Mouse (Mus musculus) thymus, postnatal 0 days (tissue): ENCODE measurements around the gene Pank2. TPM values are rescaled to one million over a fixed set of nuclear protein-coding genes. Genes with fewer than 3 reads are reported as not detected.

ENCODE experiments used
- DNase-seq: peaks from one replicate; pipeline ENCODE4 v3.0.0-alpha.2; 2015; ENCODE audit warnings: low spot score
- microRNA-seq: library from miRNA; unstranded; fragments of <30 nt; microRNA quantifications from one replicate; pipeline ENCODE4, GENCODE M21; 2016; ENCODE audit warnings: borderline number of aligned reads
- polyA plus RNA-seq: library from polyadenylated mRNA; unstranded; fragments of >200 nt; fragmentation: Nextera tagmentation; extraction: Ambion mirVana; gene quantifications from 2 replicates; pipeline ENCODE4 v1.2.1, GENCODE M21; 2015

Pank2 gene
- polyA plus RNA-seq, 1 experiment from 2014 or later, result 52.5 TPM

- DNase-seq, result peak; percentile 75
These were observed 58.9 kb downstream of the Pank2 start for GRCm38 (mm10) chr2:131321192-131321591.

DNA sequence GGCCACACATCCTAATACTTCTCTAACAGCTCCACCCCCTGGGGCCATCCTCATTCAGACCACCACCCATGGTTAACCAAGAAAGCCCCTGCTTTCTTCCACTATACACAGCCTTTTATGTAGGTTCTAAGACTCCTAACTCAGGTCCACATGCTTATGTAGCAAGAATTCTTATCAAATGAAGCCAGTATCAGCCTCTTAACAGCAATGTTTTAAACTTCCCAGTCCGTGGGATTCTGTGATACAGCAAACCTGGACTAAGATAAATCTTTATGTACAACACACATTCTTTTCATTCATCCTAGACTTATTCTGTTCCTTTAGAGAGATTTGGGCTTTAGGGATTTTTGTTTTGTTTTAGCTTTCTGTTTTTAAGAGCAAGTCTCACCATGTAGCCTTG is 61.4 kb downstream of the Pank2 start:
- no peak for DNase-seq

DNA sequence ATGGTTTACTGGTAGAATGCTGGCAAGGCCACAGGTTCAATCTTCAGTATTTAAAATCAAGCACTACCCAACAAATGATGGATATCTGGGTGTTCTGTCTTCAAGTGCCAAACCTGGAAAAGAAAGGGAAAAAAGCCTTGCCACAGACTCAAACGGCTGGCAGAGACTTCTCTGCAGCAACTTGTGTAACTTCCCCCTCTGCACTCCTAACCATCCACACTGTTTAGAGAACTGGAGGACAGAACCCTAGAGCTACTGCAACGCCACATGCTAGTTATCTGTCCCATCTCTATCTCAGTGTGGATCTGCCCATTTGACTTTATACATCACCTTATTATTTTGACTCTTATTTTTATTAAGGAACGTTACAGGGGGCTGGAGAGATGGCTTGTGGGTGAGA is 63.7 kb downstream of the Pank2 start:
- no peak for DNase-seq

DNA sequence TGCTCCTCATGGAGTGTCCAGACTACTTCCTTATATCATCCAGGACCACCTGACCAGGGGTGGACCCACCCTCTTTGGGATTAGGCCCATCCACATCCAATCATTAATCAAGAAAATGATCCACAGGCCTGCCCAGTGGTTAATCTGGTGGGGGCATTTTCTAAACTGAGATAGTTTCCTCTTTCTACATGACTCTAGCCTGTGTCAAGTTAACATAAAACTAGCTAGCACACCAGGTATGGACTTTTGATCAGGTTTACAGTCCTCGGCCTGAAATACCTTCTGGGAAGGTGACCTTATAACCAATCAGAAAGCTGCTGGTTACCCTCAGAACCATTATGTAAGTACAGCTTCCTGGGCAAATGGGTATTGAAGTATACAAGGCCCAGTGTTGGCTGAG is 66.7 kb downstream of the Pank2 start:
- DNase-seq, result no peak

- no peak for DNase-seq
These were observed 68.3 kb downstream of the Pank2 start for GRCm38 (mm10) chr2:131330548-131330947.

DNA sequence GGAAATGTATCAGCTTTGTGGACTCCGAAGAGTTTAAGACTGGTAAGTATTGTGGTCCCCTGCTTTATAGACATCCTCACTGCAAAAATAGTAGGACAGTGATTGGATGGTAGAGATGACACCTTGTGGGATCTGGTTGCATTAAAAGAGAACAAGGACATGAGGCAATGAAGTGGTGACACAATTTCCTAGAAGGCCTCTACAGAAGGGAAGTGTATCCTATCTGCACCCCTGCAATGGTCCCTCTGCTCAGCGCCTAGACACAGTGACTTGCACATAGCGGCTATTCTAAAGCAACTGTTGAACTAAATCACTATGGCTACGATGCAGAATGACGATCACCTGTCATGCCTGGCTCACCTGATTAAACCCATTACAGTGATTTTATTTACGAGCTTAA is 75.3 kb downstream of the Pank2 start:
- no peak for DNase-seq

DNA sequence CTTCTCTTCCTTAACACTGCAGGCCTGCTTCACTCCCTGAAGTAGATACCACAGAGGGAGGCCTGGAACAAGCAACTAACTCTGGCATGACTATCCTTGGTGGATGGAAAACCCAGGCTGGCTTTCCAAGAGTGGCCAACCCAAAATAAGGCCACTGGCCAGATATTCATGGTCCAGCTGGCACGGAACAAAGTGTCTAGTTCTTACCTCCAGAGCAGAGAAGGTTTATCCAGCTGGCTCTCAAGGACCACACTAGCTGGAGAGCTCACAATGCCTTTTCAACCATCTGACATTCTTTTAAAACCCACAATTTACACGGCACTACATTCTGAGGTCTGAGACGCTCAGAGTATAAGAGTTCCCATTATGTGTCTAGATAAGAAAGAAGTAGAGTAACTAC is 82.2 kb downstream of the Pank2 start:
- no peak for DNase-seq

DNA sequence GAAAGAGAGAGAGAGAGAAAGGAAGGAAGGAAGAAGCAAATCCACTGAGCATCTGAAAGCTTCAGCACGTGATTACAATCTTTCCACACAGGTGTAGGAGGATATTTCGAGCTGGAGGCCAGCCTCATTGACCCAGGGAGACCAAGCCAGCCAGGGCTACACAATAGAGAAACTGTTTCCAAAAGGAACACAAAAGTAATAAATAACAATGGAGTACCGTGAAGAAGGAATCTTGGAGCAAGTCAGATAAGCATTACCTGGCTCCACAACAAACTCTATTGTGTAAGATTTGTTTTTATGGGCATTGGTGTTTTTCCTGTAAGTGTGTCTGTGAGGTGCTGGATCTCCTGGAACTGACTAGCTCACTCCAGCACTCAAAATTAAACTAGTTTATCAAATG is 83.3 kb downstream of the Pank2 start:
- DNase-seq, result no peak

Small RNA genes within 50 kb of the gene (microRNA-seq; reads per million reads assigned to microRNA genes)
- 121 reads per million, percentile 48 among the genes with 10 or more reads in this experiment for gene Mir103-2

Other genes starting within 250 kb of the Pank2 start
- 3.2 and 3.9 TPM in 2 replicates for gene Gfra4, start 219.4 kb upstream of the Pank2 start, polyA plus RNA-seq
- gene Adam33, start 198.7 kb upstream of the Pank2 start, polyA plus RNA-seq, result 0.91 and 1.1 TPM in 2 replicates
- 0.56 and 0.63 TPM in 2 replicates for gene Siglec1, start 175.7 kb upstream of the Pank2 start, polyA plus RNA-seq
- gene Hspa12b, start 135.2 kb upstream of the Pank2 start, polyA plus RNA-seq, result 1.7 and 2.3 TPM in 2 replicates
- gene Gm11037, start 129.0 kb upstream of the Pank2 start, polyA plus RNA-seq, result not detected in 2 replicates
- 47.8 and 50.6 TPM in 2 replicates for gene 1700037H04Rik, start 102.4 kb upstream of the Pank2 start, polyA plus RNA-seq
- gene Cenpb, start 82.4 kb upstream of the Pank2 start, polyA plus RNA-seq, result 5.2 and 7.8 TPM in 2 replicates
- gene Cdc25b, start 75.5 kb upstream of the Pank2 start, polyA plus RNA-seq, result 48.4 and 58.6 TPM in 2 replicates
- 1.4 and 1.5 TPM in 2 replicates for gene Spef1, start 75.2 kb upstream of the Pank2 start, polyA plus RNA-seq
- gene Ap5s1, start 55.4 kb upstream of the Pank2 start, polyA plus RNA-seq, result 19.1 and 22.2 TPM in 2 replicates
- gene Mavs, start 28.4 kb upstream of the Pank2 start, polyA plus RNA-seq, result 13.1 and 15.0 TPM in 2 replicates
- gene Rnf24, start 90.4 kb downstream of the Pank2 start, polyA plus RNA-seq, result 0.75 and 1.4 TPM in 2 replicates
- gene Smox, start 229.0 kb downstream of the Pank2 start, polyA plus RNA-seq, result 35.6 and 40.4 TPM in 2 replicates